Mouse (Mus musculus): ENCODE measurements around the gene Hsdl2. TPM values are rescaled to one million over a fixed set of nuclear protein-coding genes. Genes with fewer than 3 reads are reported as not detected.

The Hsdl2 gene
- polyA plus RNA-seq, 1 experiment: 2.6 TPM

- TF ChIP-seq GATA1 (IDR thresholded peaks at IDR 0.05; ENCODE audit: low read length): no peak
These were observed 13.3 kb downstream of the Hsdl2 start for GRCm38 (mm10) chr4:59594614-59595013.

GRCm38 (mm10) chr4:59596556-59596955, 15.2 kb downstream of the Hsdl2 start:
- TF ChIP-seq GATA1 (IDR thresholded peaks at IDR 0.05; ENCODE audit: low read length): no peak

GRCm38 (mm10) chr4:59602704-59603103, 21.3 kb downstream of the Hsdl2 start:
- no peak for TF ChIP-seq GATA1 (IDR thresholded peaks at IDR 0.05; ENCODE audit: low read length)

GRCm38 (mm10) chr4:59604892-59605291, 23.5 kb downstream of the Hsdl2 start:
- no peak for TF ChIP-seq GATA1 (IDR thresholded peaks at IDR 0.05; ENCODE audit: low read length)

- no peak for TF ChIP-seq GATA1 (IDR thresholded peaks at IDR 0.05; ENCODE audit: low read length)
These were observed 24.1 kb downstream of the Hsdl2 start for GRCm38 (mm10) chr4:59605501-59605900.

GRCm38 (mm10) chr4:59610411-59610810, 29.0 kb downstream of the Hsdl2 start:
- TF ChIP-seq GATA1 (IDR thresholded peaks at IDR 0.05; ENCODE audit: low read length): no peak

GRCm38 (mm10) chr4:59614986-59615385, 33.6 kb downstream of the Hsdl2 start:
- no peak for TF ChIP-seq GATA1 (IDR thresholded peaks at IDR 0.05; ENCODE audit: low read length)

- TF ChIP-seq GATA1 (IDR thresholded peaks at IDR 0.05; ENCODE audit: low read length): no peak
These were observed 38.4 kb downstream of the Hsdl2 start for GRCm38 (mm10) chr4:59619611-59620245.

- TF ChIP-seq GATA1 (IDR thresholded peaks at IDR 0.05; ENCODE audit: low read length): no peak
These were observed 44.3 kb downstream of the Hsdl2 start for GRCm38 (mm10) chr4:59625676-59625997.

- TF ChIP-seq GATA1 (IDR thresholded peaks at IDR 0.05; ENCODE audit: low read length): no peak
These were observed 44.9 kb downstream of the Hsdl2 start, which contains the start of gene E130308A19Rik for GRCm38 (mm10) chr4:59625998-59626910. TSS of gene E130308A19Rik (plus strand) at chr4:59626211.

- TF ChIP-seq GATA1 (IDR thresholded peaks at IDR 0.05; ENCODE audit: low read length): no peak
These were observed 46.9 kb downstream of the Hsdl2 start for GRCm38 (mm10) chr4:59628255-59628654.

- TF ChIP-seq GATA1 (IDR thresholded peaks at IDR 0.05; ENCODE audit: low read length): no peak
These were observed 47.9 kb downstream of the Hsdl2 start for GRCm38 (mm10) chr4:59629076-59629874.

- TF ChIP-seq GATA1 (IDR thresholded peaks at IDR 0.05; ENCODE audit: low read length): no peak
These were observed 48.8 kb downstream of the Hsdl2 start for GRCm38 (mm10) chr4:59630122-59630521.

GRCm38 (mm10) chr4:59634532-59634931, 53.2 kb downstream of the Hsdl2 start:
- TF ChIP-seq GATA1 (IDR thresholded peaks at IDR 0.05; ENCODE audit: low read length): no peak

- no peak for TF ChIP-seq GATA1 (IDR thresholded peaks at IDR 0.05; ENCODE audit: low read length)
These were observed 57.8 kb downstream of the Hsdl2 start for GRCm38 (mm10) chr4:59639163-59639562.

GRCm38 (mm10) chr4:59640720-59641119, 59.4 kb downstream of the Hsdl2 start:
- no peak for TF ChIP-seq GATA1 (IDR thresholded peaks at IDR 0.05; ENCODE audit: low read length)
